Mouse (Mus musculus): ENCODE measurements around the gene Nfkbie.

Gene Nfkbie

DNA sequence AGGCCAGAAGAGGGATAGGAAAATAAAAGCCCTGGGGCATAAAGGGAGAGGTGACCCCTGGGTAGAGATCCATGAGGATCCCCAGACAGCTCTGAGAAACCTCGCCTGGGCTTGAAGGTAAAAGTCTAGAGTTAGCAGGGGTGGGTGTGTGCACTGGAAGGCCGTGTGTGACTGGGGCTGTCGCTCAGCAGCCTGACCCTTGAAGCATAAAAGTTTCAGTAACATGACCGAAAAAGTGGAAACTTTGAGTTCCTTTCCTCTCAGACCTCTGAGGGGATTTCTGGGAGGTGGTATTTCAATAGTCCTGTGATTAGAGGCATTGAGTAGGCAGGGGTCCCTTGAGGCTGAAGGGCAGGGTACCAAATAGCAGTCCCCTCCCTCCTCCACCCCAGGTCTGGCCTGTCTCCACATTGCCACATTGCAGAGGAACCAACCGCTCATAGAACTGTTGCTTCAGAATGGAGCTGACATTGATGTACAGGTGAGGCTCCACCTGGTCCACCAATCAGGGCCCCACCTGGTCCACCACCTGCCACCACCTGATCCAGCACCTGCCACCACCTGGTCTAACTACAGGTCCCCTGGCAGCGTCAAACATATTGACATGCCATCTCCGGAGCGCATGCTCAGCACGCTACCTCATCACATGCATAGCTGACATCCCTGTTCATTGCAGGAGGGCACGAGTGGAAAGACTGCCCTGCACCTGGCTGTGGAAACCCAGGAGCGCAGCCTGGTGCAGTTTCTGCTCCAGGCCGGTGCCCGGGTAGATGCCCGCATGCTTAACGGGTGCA is 4.4 kb downstream of the Nfkbie start:
- no peak for DNase-seq (ENCODE audit: low read depth, low spot score)

DNA sequence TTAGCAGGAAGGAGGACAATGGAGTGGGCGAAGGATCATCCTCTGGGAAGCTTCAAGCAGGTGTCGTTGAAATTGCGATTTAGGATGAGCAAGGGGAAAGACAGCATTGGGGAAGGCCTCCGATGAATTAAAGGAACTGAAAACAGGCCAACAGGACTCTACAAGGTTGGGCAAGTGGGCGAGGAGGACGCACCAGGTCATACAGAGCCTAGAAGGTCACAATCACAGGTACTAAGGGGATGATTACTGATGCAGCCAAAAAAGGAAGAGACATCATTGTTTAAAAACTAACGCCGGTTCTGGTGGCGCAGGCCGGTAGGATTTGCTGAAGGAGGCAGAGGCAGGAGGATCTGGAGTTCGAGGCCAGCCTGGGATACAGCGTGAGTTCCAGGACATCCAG is 7.7 kb downstream of the Nfkbie start:
- no peak for DNase-seq (ENCODE audit: low read depth, low spot score)

DNA sequence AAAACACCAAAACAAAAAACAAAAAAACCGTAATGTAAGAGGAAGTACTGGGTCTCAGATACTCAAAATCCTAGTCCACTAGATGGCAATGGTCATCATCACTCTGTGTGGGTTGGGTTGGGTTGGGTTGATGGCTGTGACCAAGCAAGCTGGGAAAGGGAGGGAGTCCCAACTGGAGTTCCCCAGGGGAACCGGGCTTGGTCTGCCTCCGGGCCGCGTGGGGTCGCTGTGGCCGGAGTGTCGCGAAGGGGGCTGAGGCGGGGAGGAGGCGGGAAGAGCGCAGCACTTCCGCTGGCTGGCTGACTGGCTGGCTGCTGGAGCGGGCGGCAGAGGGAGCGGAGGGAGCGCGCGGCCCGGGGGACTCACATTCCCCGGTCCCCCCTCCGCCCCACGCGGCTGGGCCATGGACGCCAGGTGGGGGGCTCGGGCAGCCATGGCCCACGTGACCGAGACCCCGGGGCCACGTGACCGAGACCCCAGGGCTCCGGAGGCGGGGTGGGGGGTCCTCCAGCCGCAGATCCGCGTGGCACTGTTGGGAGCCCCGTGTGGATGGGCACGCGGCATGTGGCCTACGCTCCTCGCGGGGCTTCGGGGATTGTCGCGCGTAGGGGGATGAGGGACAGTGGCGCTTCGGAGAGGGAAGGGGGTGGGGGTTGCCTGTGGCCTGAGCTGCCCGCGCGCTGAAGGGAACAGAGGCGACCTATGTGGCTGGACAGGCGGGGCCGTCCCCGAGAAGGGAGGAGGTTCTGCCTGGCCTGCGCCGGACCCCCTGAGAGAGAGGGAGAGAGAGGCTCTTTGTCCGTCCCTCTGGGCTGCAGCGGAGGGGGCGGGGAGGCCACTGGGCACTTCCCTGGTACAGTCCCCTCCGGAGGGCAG is 8.4 kb downstream of the Nfkbie start, which contains the start of gene Slc35b2:
TSS of gene Slc35b2 (plus strand) at position 220 of the 876 bp plus-strand sequence.
- no peak for DNase-seq (ENCODE audit: low read depth, low spot score)

DNA sequence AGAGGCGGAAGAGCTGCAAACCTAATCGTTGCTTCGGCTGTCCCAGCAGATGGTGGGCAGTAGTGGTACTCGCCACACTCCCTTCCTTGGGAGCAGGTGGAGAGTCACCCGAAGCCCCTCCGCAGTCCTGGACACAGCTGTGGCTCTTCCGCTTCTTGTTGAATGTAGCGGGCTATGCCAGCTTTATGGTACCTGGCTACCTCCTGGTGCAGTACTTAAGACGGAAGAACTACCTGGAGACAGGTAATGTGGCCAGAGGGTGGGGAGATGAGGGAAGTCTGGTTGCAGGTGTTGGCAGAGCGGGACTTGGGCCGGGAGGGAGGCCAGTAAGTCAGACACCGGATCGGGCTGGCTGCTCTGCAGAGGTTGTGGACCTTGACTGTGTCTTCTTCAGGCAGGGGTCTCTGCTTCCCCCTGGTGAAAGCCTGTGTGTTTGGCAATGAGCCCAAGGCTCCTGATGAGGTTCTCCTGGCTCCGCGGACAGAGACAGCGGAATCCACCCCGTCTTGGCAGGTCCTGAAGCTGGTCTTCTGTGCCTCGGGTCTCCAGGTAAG is 9.1 kb downstream of the Nfkbie start:
- DNase-seq (ENCODE audit: low read depth, low spot score): no peak

DNA sequence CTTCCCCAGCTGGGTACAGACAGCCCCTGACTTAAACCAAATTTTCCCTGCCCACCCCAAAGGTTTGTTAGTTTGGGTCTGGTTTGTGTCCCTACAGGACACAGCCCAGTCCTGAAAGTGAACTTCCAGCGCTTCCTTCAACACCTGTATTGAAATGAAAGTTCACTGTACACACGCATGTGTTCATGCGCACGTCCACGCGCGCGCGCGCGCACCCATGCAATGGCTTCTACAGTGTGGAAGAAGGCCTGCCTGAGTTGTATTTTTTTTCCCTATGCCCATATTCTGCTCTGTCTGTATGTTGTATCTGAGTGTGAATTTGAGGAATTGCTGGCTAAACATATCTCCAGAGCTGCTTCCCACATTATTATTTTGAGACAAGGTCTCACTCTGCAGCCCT is 9.6 kb downstream of the Nfkbie start:
- DNase-seq (ENCODE audit: low read depth, low spot score): no peak

DNA sequence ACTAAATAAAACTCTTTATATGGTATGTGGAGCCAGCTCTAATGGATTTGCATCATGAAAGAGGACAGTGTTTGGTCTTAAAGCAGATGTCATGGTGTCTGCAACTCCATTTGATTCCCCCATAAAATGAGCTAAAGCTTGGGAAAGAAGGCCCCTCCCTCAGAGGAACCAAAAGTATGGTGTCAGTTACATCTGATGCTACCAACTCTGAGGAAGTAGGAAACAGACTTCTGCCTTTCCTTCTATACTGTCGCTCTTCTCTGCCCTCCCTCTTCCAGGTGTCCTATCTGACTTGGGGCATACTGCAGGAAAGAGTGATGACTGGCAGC is 10.5 kb downstream of the Nfkbie start:
- DNase-seq (ENCODE audit: low read depth, low spot score): no peak

DNA sequence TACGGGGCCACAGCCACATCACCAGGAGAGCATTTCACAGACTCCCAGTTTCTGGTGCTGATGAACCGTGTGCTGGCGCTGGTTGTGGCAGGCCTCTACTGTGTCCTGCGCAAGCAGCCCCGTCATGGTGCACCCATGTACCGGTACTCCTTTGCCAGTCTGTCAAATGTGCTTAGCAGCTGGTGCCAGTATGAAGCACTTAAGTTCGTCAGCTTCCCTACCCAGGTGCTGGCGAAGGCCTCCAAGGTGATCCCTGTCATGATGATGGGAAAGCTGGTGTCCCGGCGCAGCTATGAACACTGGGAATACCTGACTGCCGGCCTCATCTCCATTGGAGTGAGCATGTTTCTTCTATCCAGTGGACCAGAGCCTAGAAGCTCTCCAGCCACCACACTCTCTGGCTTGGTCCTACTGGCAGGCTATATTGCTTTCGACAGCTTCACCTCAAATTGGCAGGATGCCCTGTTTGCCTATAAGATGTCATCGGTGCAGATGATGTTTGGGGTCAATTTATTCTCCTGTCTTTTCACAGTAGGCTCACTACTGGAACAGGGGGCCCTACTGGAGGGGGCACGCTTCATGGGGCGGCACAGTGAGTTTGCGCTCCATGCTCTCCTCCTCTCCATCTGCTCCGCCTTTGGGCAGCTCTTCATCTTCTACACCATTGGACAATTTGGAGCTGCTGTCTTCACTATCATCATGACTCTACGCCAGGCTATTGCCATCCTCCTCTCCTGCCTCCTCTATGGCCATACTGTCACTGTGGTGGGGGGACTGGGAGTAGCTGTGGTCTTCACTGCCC is 11.1 kb downstream of the Nfkbie start:
- no peak for DNase-seq (ENCODE audit: low read depth, low spot score)

DNA sequence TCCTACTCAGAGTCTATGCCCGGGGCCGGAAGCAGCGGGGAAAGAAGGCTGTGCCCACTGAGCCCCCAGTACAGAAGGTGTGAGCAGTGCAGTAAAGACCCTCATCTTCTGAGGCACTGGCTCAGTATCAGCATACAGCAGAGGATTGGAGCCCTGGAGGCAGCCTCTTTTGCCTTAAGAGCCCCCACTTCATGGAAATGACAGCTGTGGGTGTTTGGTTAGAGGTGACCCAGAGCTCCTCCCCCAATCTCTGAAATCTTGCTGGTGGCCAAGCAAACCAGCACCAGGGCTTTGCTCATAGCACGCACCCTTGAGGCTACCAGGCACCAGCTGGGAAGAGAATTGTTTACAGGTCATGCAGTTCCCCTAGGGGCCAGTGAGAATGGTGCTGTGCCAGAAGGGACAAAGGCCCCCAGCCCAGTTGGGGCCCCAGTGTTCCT is 11.7 kb downstream of the Nfkbie start:
- DNase-seq (ENCODE audit: low read depth, low spot score): no peak

DNA sequence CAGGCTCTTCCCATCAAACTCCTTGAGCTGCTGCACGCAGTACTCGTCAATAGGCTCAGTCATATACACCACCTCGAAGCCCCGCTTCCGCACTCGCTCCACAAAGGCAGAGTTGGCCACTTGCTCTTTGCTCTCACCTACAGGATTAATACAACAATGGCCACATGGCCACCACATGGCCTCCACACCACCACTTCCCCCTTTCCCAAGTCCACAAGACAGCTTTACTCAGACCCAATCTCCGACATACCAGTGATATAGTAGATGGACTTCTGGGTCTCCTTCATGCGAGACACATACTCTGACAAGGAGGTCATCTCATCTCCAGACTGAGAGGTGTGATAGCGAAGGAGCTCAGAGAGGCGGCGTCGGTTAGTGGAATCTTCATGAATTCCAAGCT is 13.5 kb downstream of the Nfkbie start:
- DNase-seq (ENCODE audit: low read depth, low spot score): no peak

DNA sequence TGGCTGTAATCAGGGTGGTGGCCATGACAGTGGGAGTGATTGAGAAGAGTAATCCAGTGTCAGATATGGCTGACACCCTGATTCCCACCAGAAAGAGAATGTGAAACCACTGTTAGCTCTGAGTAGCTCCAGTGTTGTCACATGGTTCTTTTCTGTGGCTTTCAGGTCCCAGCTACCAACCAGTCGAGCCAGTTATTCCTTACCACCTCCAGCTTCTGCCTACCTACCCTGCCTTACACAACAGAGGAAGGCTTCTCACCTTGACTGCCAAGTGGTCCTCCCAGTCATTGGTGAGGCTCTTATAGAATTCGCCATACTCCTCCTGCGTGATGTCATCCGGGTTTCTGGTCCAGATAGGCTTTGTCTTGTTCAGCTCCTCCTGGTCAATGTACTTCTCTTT is 14.5 kb downstream of the Nfkbie start:
- DNase-seq (ENCODE audit: low read depth, low spot score): no peak

DNA sequence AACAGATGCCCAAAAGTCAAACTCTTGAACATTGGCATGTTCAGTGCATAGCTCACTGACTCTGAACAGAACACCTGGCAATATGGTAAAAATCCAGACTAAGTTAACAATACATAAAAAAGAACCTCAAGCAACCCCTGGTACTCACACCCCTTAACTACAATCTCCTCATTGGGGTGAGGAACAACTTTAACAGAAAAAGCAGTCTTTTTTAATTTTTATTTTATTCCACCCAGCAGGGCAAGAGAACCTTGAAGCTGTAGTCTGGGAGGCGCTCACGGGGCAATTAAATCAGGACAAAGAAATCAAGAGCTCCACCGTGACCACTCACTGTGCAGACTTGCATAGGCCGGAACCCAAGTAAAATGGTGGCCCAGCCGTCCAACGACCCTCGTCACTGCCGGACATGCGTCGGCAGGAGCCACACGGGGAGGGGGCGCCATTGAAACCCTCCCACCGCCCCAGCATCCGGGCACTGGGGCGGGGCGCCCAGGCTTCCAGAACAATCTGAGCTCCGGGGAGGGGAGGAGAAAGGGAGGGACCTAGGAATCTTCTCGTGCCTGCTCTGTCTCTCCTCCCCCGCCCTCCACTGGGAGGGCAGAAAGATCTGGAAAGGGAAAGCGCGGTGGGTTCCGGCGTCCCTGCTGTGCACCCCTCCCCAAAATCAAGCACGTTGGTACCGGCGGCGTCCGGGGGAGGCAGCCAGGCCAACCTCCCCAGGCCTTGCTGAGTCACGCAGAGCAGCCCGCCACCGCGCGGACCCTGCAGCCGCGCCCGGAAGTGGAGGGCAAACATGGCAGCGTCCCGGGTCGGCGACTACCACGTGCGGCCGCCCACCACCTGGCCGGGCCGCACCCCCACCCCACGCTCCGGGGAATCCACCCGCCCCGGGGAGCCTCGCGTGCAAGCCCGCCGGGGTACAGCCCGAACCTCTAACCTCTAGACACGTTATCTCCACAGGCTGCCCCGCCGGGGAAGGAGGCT is 16.9 kb downstream of the Nfkbie start:
- no peak for DNase-seq (ENCODE audit: low read depth, low spot score)

DNA sequence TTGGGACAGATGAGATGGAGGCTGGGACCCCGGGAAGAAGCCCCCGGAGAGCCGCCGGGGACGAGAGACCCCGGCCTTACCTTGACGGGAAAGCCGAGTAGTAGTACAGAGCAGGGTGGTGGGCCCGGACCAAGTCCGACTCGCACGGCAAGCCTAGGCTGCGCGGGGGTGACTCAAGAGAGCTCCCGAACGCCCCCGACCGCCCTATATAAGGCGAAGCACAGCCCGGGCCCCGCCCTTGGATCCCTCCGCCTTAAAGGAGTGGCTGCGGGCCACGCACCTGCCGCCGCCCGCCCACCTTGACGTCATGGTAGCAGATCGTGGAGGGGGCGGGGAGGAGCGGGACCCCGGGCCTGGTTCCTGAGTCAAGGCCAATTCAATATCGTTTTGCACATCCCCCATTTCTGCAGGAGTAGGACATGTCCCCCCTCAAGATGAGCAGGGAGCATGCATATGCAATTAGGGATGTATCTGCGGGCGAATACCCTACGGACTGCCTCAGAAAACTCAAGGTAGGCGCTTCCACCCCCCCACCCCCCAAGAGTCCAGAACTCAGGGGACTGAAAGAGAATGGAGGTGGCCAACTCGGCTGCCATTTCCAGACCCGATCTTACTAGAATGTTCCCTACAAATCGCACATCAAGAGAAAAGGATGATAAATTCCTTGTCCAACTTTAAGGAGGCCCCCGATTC is 17.7 kb downstream of the Nfkbie start, which contains the start of gene Hsp90ab1:
TSS of gene Hsp90ab1 (minus strand) at position 185 of the 693 bp plus-strand sequence.
- peak; percentile 95 for DNase-seq (ENCODE audit: low read depth, low spot score)

DNA sequence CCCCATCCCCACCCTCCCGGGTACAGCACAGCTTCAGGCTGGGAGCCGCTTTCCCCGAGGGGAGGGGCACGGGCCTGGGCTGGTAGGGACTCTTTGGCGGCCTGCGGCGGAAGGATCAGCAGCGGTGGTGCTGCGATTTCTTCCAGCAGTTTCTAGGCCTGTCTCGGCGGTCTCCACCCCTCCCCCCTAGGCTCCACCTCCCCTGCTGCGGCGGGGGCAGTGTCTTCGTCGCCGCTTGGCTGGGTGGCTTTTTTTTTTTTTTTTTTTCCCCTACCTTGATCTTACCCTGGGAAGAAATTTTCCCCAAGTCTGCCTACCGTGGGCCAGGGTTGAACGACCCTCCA is 18.2 kb downstream of the Nfkbie start:
- peak; percentile 91 for DNase-seq (ENCODE audit: low read depth, low spot score)

DNA sequence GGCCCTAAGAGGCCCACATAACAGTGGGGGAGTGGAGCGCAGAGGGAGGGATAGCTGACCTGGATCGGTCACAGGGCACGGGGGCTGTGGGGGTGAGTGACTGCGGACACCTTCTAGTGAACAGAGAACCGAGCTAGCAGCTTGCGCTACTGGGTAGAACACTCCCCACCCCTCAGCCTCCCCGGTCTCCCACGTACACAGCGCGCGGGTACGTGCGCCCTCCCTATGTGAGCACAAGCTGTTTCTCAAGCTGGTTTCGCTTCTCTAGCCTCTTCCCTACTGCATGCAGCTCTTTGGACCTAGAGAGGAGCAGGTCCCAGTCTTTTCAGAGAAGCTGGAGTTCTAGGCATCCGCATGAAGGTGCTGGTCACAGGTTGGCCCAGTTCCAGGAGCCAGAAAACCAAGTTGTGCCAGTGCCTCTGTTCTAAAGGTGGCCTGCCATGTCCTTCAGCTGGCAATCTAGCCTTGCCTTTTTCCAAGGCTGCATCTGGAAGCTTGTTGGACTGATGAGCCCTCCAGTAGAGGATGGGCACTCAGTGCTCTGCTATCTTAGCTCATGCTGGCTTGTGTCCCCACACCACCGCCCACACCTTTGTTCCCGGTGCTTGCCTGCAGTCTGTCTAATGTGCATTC is 18.7 kb downstream of the Nfkbie start:
- DNase-seq (ENCODE audit: low read depth, low spot score): no peak

DNA sequence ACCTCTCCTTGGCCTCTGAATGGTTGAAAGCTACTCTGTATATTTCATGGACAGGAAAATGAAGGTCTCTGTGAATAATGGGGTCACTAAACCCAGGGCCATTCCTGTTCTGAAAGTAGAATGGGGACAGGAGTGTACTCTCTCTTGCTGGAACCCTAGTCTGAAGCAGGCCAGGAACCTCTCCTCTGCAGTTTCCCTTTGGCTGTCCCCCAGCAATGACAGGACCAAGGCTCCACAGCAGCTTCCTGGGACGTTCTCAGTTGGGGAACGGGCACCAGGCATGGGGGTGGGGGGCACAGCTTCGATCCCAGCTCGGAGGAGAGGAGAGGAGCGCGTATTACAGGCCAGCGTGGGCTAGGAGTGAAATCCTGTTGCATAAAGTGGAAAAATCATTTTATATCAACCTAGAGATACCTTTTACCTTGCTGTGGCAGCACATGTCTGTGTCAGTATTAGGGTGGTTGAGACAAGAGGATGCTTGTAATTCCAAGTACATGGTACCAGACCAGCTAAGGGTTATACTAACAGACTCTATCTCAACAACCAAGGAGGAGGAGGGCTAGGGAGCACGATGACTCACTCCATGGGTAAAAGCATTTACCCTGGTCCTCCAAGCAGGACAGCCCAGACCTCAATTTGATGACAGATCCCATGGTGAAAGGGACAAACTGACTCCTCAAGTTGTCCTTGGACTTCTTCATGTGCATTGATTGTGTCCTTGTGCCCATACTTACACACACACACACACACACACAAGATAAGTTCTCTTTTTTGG is 19.8 kb downstream of the Nfkbie start:
- no peak for DNase-seq (ENCODE audit: low read depth, low spot score)

DNA sequence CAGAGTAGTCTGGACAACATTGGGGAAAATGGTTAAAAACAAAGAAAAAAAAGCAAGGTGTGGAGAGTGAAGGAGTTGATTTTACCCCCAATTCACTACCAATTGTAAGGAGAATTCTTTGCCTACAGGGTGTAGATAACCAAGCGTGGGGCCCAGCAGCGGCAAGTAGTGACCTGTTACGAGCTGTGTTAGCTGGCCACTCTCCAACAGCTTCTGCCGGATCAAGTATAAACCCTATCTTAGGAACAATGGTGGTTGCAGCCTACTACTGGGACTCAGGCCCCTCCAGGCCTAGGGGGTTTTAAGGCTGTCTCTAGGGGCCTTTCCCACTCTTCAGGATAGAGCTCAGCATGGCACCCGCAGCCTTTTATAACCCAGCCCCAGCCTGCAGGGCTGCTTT is 22.7 kb downstream of the Nfkbie start:
- DNase-seq (ENCODE audit: low read depth, low spot score): no peak

DNA sequence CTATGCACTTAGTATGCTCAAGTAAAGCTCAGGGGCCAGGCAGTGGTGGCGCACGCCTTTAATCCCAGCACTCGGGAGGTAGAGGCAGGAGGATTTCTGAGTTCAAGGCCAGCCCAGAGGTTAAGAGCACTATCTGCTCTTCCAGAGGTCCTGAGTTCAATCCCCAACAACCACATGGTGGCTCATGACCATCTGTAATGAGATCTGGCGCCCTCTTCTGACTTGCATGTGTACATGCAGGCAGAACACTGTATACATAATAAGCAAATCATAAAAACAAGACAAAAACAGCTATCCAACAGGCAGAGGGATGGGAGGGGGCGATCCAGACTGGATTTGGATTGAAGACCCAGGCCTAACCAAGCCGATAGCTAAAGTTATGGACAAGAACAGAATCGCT is 23.3 kb downstream of the Nfkbie start:
- DNase-seq (ENCODE audit: low read depth, low spot score): no peak

DNA sequence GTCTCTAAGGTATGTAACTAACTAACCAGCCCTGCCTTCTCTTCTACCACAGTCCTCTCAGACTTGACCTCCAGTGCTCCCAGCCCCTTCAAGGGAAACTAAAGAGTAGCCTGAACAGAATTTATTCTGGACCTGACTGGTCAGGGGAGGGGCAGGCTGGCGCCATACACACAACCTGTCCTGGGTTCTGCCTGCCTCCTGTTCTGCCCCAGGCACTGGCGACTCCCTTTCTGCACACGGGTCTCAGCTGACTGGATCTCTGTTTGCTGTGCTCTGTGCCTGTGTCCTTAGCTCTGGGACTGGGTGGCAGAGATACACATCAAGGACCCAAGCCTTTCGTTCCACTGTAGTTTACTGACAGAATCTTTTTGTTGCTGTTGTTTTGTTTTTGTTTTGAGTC is 24.1 kb downstream of the Nfkbie start:
- no peak for DNase-seq (ENCODE audit: low read depth, low spot score)
